ENCODE assay signal across 8 mouse cellular contexts in the genomic region with DNA sequence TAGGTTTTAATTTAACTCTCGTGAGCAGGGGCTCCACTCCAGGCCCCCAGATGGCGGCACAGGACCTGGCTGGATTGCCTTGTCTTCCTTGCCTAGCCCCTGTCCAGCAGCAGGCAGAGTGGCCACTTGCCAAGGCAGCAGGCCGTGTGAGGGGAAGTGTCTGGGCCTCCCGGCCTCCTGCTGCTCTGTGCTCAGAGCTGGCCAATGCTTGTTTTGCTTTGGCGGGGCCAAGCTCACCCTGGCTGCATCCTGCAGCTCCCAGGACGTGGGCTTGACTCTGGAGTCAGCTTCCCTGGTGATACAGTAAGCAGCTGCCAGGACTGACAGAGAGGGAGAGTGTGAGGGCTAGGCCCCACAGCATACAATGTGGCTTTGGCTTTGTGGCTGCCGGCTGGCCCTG. TPM values are rescaled to one million over a fixed set of nuclear protein-coding genes. Genes with fewer than 3 reads are reported as not detected.
DNase-seq lines count a peak whose midpoint lies in the region; ATAC-seq and TF ChIP-seq lines count a peak whose summit lies in the region.

No protein-coding gene starts in this region.

- no peak overlapping the region for H3K4me3 ChIP-seq in embryonic facial prominence, embryonic 14.5 days (ENCODE audit: low read depth, low read length)
- no peak overlapping the region for H3K4me3 ChIP-seq in kidney, adult 2 months (ENCODE audit: insufficient read depth, low read depth, low read length)
- no peak overlapping the region; the same call in 1 of the 2 replicates for H3K4me3 ChIP-seq in limb, embryonic 10.5 days
- H3K4me3 ChIP-seq in midbrain, embryonic 13.5 days (replicated peaks), result no peak overlapping the region
- no peak overlapping the region for H3K4me3 ChIP-seq in stomach, embryonic 15.5 days (replicated peaks)

- H3K36me3 ChIP-seq in embryonic facial prominence, embryonic 14.5 days (ENCODE audit: control insufficient read depth, insufficient read depth, low read length), result no peaks in the 10 kb centered on the region
- H3K36me3 ChIP-seq in kidney, adult 2 months (ENCODE audit: control insufficient read depth, insufficient read depth, low read length), result no peaks in the 10 kb centered on the region
- H3K36me3 ChIP-seq in limb, embryonic 10.5 days, result no peaks in the 10 kb centered on the region
- no peaks in the 10 kb centered on the region for H3K36me3 ChIP-seq in midbrain, embryonic 13.5 days
- H3K36me3 ChIP-seq in stomach, embryonic 15.5 days, result no peaks in the 10 kb centered on the region

- peak; percentile 85 for DNase-seq in brain, embryonic 14.5 days (ENCODE audit: low read depth)
- DNase-seq in embryonic facial prominence, embryonic 14.5 days (ENCODE audit: low spot score), result peak; percentile 86
- DNase-seq in heart, adult 8-10 months (ENCODE audit: low spot score), result peak; percentile 88
- DNase-seq in kidney, adult 2 months, result peak; percentile 93
- DNase-seq in limb, embryonic 10.5 days (ENCODE audit: low spot score), result peak; percentile 61
- no peak for DNase-seq in thymus, postnatal 36 days

- peaks cover 57% of the 10 kb centered on the region for H3K4me1 ChIP-seq in embryonic facial prominence, embryonic 14.5 days (ENCODE audit: control insufficient read depth, insufficient read depth, low read length)
- H3K4me1 ChIP-seq in kidney, adult 2 months (ENCODE audit: control insufficient read depth, insufficient read depth, low read length), result peaks cover 83% of the 10 kb centered on the region
- peaks cover 72% of the 10 kb centered on the region for H3K4me1 ChIP-seq in limb, embryonic 10.5 days
- H3K4me1 ChIP-seq in midbrain, embryonic 13.5 days (replicated peaks), result peaks cover 75% of the 10 kb centered on the region
- H3K4me1 ChIP-seq in stomach, embryonic 15.5 days, result peaks cover 78% of the 10 kb centered on the region

- H3K4me2 ChIP-seq in embryonic facial prominence, embryonic 14.5 days (ENCODE audit: low read depth, low read length), result peak overlapping the region; percentile 5; the same call in 1 of the 2 replicates
- 0 out of 2 replicates have a peak overlapping the region, but pooled peaks have one; percentile 4 for H3K4me2 ChIP-seq in midbrain, embryonic 13.5 days (replicated peaks)
- peak overlapping the region; percentile 8; the same call in 1 of the 2 replicates for H3K4me2 ChIP-seq in stomach, embryonic 15.5 days

- no peak for TF ChIP-seq POLR2A in brain, embryonic 14.5 days (IDR thresholded peaks at IDR 0.05; ENCODE audit: borderline replicate concordance, extremely low read depth, insufficient read depth, insufficient read length, poor library complexity, severe bottlenecking)
- TF ChIP-seq POLR2A in kidney, adult 2 months (IDR thresholded peaks at IDR 0.05; ENCODE audit: low read depth, low read length), result no peak

- peak; percentile 59 for ATAC-seq in embryonic facial prominence, embryonic 14.5 days (ENCODE audit: low read depth)
- peak; percentile 69 for ATAC-seq in midbrain, embryonic 13.5 days
- ATAC-seq in stomach, embryonic 15.5 days (ENCODE audit: insufficient read depth, low FRiP score, low read depth), result peak; percentile 67; the same call in 1 of the 2 replicates

- no peak overlapping the region; the same call in 1 of the 2 replicates for H3K9ac ChIP-seq in embryonic facial prominence, embryonic 14.5 days (ENCODE audit: low read depth, low read length)
- H3K9ac ChIP-seq in midbrain, embryonic 13.5 days (replicated peaks), result peak overlapping the region; percentile 33
- no peak overlapping the region for H3K9ac ChIP-seq in stomach, embryonic 15.5 days

- H3K9me3 ChIP-seq in embryonic facial prominence, embryonic 14.5 days (ENCODE audit: control insufficient read depth, low read length), result no peaks in the 10 kb centered on the region
- no peaks in the 10 kb centered on the region for H3K9me3 ChIP-seq in limb, embryonic 10.5 days (replicated peaks)
- no peaks in the 10 kb centered on the region for H3K9me3 ChIP-seq in midbrain, embryonic 13.5 days
- no peaks in the 10 kb centered on the region for H3K9me3 ChIP-seq in stomach, embryonic 15.5 days

- H3K27ac ChIP-seq in embryonic facial prominence, embryonic 14.5 days (replicated peaks; ENCODE audit: low read depth, low read length), result peak overlapping the region; percentile 66
- peak overlapping the region; percentile 5; the same call in 1 of the 2 replicates for H3K27ac ChIP-seq in kidney, adult 2 months (ENCODE audit: insufficient read depth, low read depth, low read length)
- H3K27ac ChIP-seq in limb, embryonic 10.5 days, result peak overlapping the region; percentile 77
- peak overlapping the region; percentile 64 for H3K27ac ChIP-seq in midbrain, embryonic 13.5 days
- peak overlapping the region; percentile 80 for H3K27ac ChIP-seq in stomach, embryonic 15.5 days

- no peaks in the 10 kb centered on the region for H3K27me3 ChIP-seq in embryonic facial prominence, embryonic 14.5 days (replicated peaks; ENCODE audit: control insufficient read depth, insufficient read depth, low read length)
- no peaks in the 10 kb centered on the region for H3K27me3 ChIP-seq in kidney, adult 2 months (replicated peaks; ENCODE audit: control insufficient read depth, insufficient read depth, low read length)
- H3K27me3 ChIP-seq in limb, embryonic 10.5 days (ENCODE audit: low read depth, poor library complexity, severe bottlenecking), result no peaks in the 10 kb centered on the region
- no peaks in the 10 kb centered on the region for H3K27me3 ChIP-seq in midbrain, embryonic 13.5 days
- H3K27me3 ChIP-seq in stomach, embryonic 15.5 days (replicated peaks), result no peaks in the 10 kb centered on the region

- TF ChIP-seq CTCF in brain, embryonic 14.5 days (IDR thresholded peaks at IDR 0.05; ENCODE audit: borderline replicate concordance, extremely low read depth, insufficient read depth, insufficient read length), result peak; percentile 37
- TF ChIP-seq CTCF in kidney, adult 2 months (conservative IDR thresholded peaks at IDR 0.05; ENCODE audit: insufficient read depth, insufficient read length, low read depth, low read length), result peak; percentile 46

- 16% methylated on average over 6 of the region's 7 CpGs for WGBS in embryonic facial prominence, embryonic 14.5 days
- 7% methylated on average over 7 of the region's 7 CpGs for WGBS in kidney, adult 2 months
- 8% methylated on average over 7 of the region's 7 CpGs for WGBS in limb, embryonic 10.5 days
- 6% methylated on average over 7 of the region's 7 CpGs for WGBS in midbrain, embryonic 13.5 days
- WGBS in stomach, embryonic 15.5 days, result 11% methylated on average over 7 of the region's 7 CpGs

RNA-seq across cellular contexts. Expression of a gene that starts 23.3 kb away (rescaled TPM):
- polyA plus RNA-seq in brain, embryonic 14.5 days (2012; rRNA removed), result 15.2 and 20.4 TPM in 2 replicates
- polyA plus RNA-seq in embryonic facial prominence, embryonic 14.5 days (2014; fragmentation: Nextera tagmentation; extraction: Ambion mirVana), result 11.3 and 11.5 TPM in 2 replicates
- total RNA-seq in heart, adult 8-10 months (2022), result 10 to 100 TPM; 50.5 to 61.2 (median 56.9) TPM
- polyA plus RNA-seq in kidney, adult 2 months (2012; rRNA removed), result 94.8 and 107 TPM in 2 replicates
- 8.7 and 10.9 TPM in 2 replicates for polyA plus RNA-seq in limb, embryonic 10.5 days (2016; fragmentation: Nextera tagmentation; extraction: Ambion mirVana)
- polyA plus RNA-seq in midbrain, embryonic 13.5 days (2015; fragmentation: Nextera tagmentation; extraction: Ambion mirVana), result 4.0 and 4.4 TPM in 2 replicates
- 12.4 and 13.0 TPM in 2 replicates for polyA plus RNA-seq in stomach, embryonic 15.5 days (2015; fragmentation: Nextera tagmentation; extraction: Ambion mirVana)

Comparison
In these comparisons a context has a peak if more than half of its experiments do, and no peak if none do; other contexts are left out.
1. DNase-seq: peak in brain, embryonic 14.5 days (single experiment), embryonic facial prominence, embryonic 14.5 days (single experiment), heart, adult 8-10 months (single experiment), kidney, adult 2 months (single experiment) and limb, embryonic 10.5 days (single experiment); none in thymus, postnatal 36 days (0 of 2).
2. H3K27ac ChIP-seq: peak in every context shown above with its lines; median percentile 80 in stomach, embryonic 15.5 days; 77 in limb, embryonic 10.5 days; 66 in embryonic facial prominence, embryonic 14.5 days; 64 in midbrain, embryonic 13.5 days; 5 in kidney, adult 2 months.
3. Peak in every context shown above with its lines, with median percentiles within 50 percentile points of each other: ATAC-seq and H3K4me2 ChIP-seq.